Mouse (Mus musculus) liver, embryonic 11.5 days (tissue): ENCODE measurements around the gene Topors. TPM values are rescaled to one million over a fixed set of nuclear protein-coding genes. Genes with fewer than 3 reads are reported as not detected.
A peak's percentile ranks its signal among the peaks of the same experiment; 100 is the strongest.

Experiments used
- ATAC-seq: fragments of 200-750 bp; cut with Nextera tagmentation; replicated peaks from 2 replicates; pipeline ENCODE4 v1.8.0; 2017; ENCODE audit warnings: moderate number of reproducible peaks, mild to moderate bottlenecking, moderate TSS enrichment, moderate library complexity; ENCODE audit not compliant: low FRiP score
- DNase-seq: peaks from one replicate; pipeline ENCODE4 v3.0.0-alpha.2; 2017; ENCODE audit warnings: low spot score
- H3K27ac ChIP-seq: fragments of 300-500 bp; sonication (generic); 2 replicates; pipeline ENCODE4 v1.5.1; 2014; ENCODE audit warnings: mild to moderate bottlenecking, low read depth, low read length, control low read depth
- H3K27me3 ChIP-seq: fragments of 300-500 bp; sonication (generic); replicated peaks from 2 replicates; pipeline ENCODE4 v1.6.1; 2014; ENCODE audit warnings: low read length, mixed read lengths; ENCODE audit not compliant: control insufficient read depth, insufficient read depth
- H3K36me3 ChIP-seq: fragments of 300-500 bp; sonication (generic); 2 replicates; pipeline ENCODE4 v1.6.1; 2014; ENCODE audit warnings: mild to moderate bottlenecking, low read length, moderate library complexity, mixed read lengths; ENCODE audit not compliant: control insufficient read depth, insufficient read depth
- H3K4me1 ChIP-seq: fragments of 300-500 bp; sonication (generic); replicated peaks from 2 replicates; pipeline ENCODE4 v1.6.1; 2014; ENCODE audit warnings: low read length, mixed read lengths; ENCODE audit not compliant: control insufficient read depth, insufficient read depth
- H3K4me2 ChIP-seq: fragments of 300-500 bp; sonication (generic); 2 replicates; pipeline ENCODE4 v1.6.1; 2014; ENCODE audit warnings: mild to moderate bottlenecking, control low read depth, moderate library complexity
- H3K4me3 ChIP-seq: fragments of 300-500 bp; sonication (generic); 2 replicates; pipeline ENCODE4 v1.5.1; 2014; ENCODE audit warnings: low read depth, low read length, control low read depth
- H3K9ac ChIP-seq: fragments of 300-500 bp; sonication (generic); 2 replicates; pipeline ENCODE4 v1.6.1; 2014; ENCODE audit warnings: low read depth, low read length, control low read depth
- H3K9me3 ChIP-seq: fragments of 300-500 bp; sonication (generic); 2 replicates; pipeline ENCODE4 v1.6.1; 2016; ENCODE audit warnings: low read length, inconsistent platforms, mixed read lengths; ENCODE audit not compliant: control insufficient read depth
- WGBS: fragments of 180-500 bp; shearing (Covaris S2); extraction: QIAGEN DNeasy Blood & Tissue Kit; methylation state at CpG from one replicate; pipeline ENCODE4 v1.1.7; 2014; 5-methylcytosine and 5-hydroxymethylcytosine counted together
- polyA plus RNA-seq: library from polyadenylated mRNA; unstranded; fragments of >200 nt; fragmentation: Nextera tagmentation; extraction: Ambion mirVana; gene quantifications from 2 replicates; pipeline ENCODE4 v1.2.1, GENCODE M21; 2014

The Topors gene
- polyA plus RNA-seq, 1 experiment from 2014 or later = 38.4 TPM

DNA sequence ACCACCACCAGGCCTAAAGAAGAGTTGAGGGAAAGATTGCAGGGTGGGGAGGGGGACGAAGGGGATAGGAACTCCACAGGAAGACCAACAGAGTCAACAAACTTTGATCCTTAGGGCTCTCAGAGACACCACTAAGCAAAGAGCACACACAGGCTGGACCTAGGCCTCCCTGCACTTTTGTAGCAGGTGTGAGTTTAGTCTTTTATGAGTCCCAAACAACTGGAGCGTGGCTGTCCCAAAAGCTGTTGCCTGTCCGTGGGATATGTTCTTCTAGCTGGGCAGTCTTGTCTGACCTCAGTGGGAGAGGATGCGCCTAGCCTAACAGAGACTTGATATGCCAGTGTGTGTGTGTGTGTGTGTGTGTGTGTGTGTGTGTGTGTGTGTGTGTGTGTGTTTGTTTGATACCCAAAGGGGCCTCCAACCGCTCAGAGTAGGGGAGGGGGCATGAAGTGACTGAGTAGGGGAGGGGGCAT is 29.3 kb downstream of the Topors start:
- H3K4me1 ChIP-seq = peaks cover 7% of the 10 kb centered on the region
- ATAC-seq (0 out of 2 replicates have a peak, but pooled peaks have one; percentile 45), DNase-seq (no peak)
- no peak overlapping the region for H3K27ac ChIP-seq
- peak overlapping the region; percentile 93 for H3K4me2 ChIP-seq
- no peaks in the 10 kb centered on the region for H3K27me3 ChIP-seq
- no peaks in the 10 kb centered on the region for H3K36me3 ChIP-seq
- 46% methylated on average over 5 of the region's 5 CpGs for WGBS
- H3K9me3 ChIP-seq = no peaks in the 10 kb centered on the region
- H3K9ac ChIP-seq = peak overlapping the region; percentile 46; the same call in 1 of the 2 replicates
- peak overlapping the region; percentile 63 for H3K4me3 ChIP-seq

DNA sequence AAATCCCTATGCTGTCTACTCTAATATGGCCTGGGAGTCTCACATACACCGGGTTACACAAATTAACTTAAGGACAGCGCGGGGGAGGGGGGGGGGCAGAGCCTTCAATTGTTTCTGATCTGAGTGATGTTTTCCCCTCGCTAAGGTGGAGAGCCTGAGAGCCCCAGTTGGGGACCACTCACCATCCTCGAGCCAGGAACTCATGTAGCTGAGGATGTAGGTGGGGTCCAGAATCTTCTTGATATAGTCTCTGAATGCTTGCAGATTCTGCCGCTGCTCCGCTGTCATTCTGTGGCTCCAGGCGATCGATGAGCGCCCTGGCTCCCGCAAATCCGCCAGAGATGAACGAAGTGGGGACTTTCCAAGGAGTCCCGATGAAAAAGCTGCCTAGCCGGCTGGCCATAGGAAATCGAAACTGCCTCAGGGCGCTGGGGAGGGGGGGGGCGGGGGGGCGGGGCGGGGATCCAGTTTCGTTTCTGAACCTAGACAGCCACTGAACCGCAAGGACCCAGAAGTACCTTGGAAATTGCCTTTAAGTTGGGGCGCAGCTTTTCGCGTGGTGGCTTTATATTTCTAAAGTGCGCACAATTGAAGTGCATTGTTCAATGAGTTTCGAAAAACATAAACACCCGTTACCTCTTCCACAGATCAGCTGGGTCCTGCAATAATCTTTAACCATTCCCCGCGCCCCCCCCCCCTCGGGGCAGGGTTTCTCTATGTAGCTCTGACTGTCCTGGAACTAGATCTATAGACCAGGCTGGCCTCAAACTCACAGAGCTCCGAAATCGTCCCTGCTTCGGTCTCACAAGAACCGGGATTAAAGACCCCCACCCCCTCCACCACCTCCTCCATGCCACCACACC is 30.0 kb downstream of the Topors start, which contains the start of gene Ddx58:
Ddx58 (minus strand) TSS at position 420 of the 863 bp plus-strand sequence.
- WGBS = 3% methylated on average over 35 of the region's 35 CpGs
- Histone ChIP-seq H3K4me2 (peak within 1 kb of the TSS; percentile 93), H3K9me3 (no peaks in the 10 kb centered on the region), H3K27ac (no peak within 1 kb of the TSS), H3K36me3 (no peaks in the 10 kb centered on the region), H3K9ac (peak within 1 kb of the TSS; percentile 46), H3K4me3 (peak within 1 kb of the TSS; percentile 63), H3K27me3 (no peaks in the 10 kb centered on the region), H3K4me1 (peaks cover 7% of the 10 kb centered on the region)
- ATAC-seq = 0 out of 2 replicates have a peak, but pooled peaks have one; percentile 23
- peak; percentile 50 for DNase-seq

DNA sequence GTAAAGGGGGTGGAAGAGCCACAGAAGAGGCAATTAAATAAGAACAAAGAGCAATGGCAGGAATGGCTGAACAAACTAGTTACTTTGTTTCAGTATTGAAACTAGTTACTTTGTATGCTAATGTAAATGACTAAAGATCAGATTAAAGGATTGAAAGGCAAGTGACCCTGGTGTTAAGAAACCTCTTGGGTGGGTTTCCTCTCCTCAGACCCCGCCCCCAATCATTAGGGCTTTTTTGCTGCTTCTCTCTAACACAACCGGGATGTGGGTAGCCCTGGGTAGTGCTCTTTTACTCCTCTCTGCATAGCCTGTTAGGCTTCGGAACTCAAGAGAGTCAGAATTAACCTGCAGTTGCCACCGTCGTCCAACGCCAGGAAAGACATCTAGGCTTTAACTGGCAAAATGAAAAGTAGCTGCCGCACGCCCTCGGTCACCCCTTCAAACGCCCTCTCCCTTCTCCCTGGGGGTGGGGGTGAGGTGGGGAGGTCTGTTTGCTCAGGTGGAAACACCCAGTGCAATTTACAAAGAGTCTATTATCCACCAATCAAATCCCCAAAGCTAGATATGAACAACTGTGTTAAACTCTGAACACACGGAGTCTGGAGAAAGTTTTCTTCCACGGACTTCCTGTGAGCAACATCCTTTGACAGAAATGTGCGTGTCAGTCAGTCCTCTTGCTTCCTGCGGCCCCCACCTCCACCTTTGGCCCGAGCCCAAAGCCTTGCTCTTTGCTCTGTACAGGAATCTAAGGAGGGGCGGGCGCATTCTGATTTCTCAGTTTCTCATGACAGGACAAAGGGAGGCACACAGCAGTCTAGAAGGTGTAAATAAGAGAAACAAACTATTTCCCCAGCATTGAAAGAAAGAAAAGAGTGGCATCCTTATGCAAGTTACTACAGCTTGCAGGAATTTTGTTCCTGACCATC is 30.9 kb downstream of the Topors start:
- H3K27me3 ChIP-seq = no peaks in the 10 kb centered on the region
- 0 out of 2 replicates have a peak, but pooled peaks have one; percentile 34 for ATAC-seq
- peak; percentile 38 for DNase-seq
- H3K36me3 ChIP-seq = no peaks in the 10 kb centered on the region
- H3K27ac ChIP-seq = no peak overlapping the region
- WGBS = 4% methylated on average over 17 of the region's 17 CpGs
- peaks cover 7% of the 10 kb centered on the region for H3K4me1 ChIP-seq
- H3K9me3 ChIP-seq = no peaks in the 10 kb centered on the region
- peak overlapping the region; percentile 93 for H3K4me2 ChIP-seq
- peak overlapping the region; percentile 63 for H3K4me3 ChIP-seq
- peak overlapping the region; percentile 46; the same call in 1 of the 2 replicates for H3K9ac ChIP-seq

DNA sequence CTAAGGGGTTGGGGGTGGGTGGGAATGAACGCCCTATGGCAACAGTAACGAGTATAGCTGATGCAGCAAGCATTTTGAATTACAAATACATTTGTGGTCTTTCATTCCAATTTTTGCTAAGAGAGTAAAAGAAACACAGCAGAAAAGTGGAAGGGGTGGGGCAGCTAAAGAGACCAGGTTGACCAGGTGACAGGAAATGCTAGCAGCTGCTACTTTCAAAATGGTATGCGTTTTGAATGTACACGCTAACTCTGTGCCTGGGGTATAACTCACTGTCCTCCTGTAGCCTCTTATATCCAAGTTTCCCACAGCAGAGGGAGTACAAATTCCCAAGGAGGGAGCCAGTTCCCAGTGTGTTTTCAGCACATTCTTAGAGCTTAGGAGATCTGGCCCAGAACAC is 32.8 kb downstream of the Topors start:
- no peaks in the 10 kb centered on the region for H3K36me3 ChIP-seq
- no peaks in the 10 kb centered on the region for H3K27me3 ChIP-seq
- H3K4me2 ChIP-seq = no peak overlapping the region
- no peak overlapping the region for H3K9ac ChIP-seq
- DNase-seq = no peak
- no peak overlapping the region for H3K27ac ChIP-seq
- H3K9me3 ChIP-seq = no peaks in the 10 kb centered on the region
- 80% methylated on average over 4 of the region's 4 CpGs for WGBS
- ATAC-seq = no peak
- H3K4me1 ChIP-seq = peaks cover 7% of the 10 kb centered on the region
- H3K4me3 ChIP-seq = no peak overlapping the region

DNA sequence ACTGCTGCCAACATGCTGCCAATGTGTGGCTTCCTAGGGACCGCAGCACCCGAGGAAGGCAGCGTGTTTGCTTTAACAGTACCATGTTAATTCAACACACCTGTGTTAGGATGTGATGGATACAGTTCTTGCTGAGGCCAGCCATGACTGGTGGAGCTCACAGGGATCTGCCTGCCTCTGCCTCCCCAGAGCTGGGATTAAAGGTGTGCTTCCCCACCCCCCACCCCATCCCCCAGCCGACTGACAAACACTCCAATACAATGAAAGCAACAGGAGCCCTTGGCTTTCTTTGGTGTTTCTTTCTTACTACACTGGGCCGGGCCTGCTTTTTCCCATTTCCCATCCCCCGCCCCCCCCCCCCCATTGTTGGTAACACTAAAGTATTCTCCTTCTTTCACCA is 35.4 kb downstream of the Topors start:
- Histone ChIP-seq H3K9ac (no peak overlapping the region), H3K4me1 (peaks cover 4% of the 10 kb centered on the region), H3K36me3 (no peaks in the 10 kb centered on the region), H3K9me3 (no peaks in the 10 kb centered on the region), H3K4me3 (no peak overlapping the region), H3K27ac (no peak overlapping the region), H3K27me3 (no peaks in the 10 kb centered on the region), H3K4me2 (no peak overlapping the region)
- ATAC-seq (no peak), DNase-seq (no peak)
- 84% methylated on average over 6 of the region's 6 CpGs for WGBS

DNA sequence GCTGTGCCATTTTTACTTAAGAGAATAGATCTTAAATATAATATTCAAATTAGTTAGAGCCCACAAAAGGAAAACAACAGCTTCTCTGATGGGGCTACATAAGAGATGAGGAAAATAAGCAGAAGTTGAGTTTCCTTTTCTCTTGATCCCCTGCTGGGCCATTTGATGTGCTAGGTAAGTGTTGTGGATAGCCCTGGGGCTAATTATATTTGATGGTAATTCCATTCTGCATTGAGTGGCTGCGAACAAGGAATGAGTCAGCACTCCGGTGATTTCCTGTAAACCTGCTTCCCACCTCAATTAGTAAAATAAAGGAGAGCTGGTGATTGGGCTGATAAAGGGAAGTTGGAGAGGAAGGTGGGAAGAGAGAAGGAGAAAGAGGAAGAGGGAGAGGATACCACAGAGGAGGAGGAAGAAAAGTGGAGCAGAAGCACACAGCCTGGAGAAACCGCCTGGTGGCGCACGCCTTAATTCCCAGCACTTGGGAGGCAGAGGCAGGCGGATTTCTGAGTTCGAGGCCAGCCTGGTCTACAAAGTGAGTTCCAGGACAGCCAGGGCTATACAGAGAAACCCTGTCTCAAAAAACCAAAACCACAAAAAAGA is 36.5 kb downstream of the Topors start:
- ATAC-seq = no peak
- 76% methylated on average over 7 of the region's 7 CpGs for WGBS
- Histone ChIP-seq H3K4me1 (no peaks in the 10 kb centered on the region), H3K9me3 (no peaks in the 10 kb centered on the region), H3K4me3 (no peak overlapping the region), H3K9ac (no peak overlapping the region), H3K36me3 (no peaks in the 10 kb centered on the region), H3K27me3 (no peaks in the 10 kb centered on the region), H3K27ac (no peak overlapping the region), H3K4me2 (no peak overlapping the region)
- no peak for DNase-seq

DNA sequence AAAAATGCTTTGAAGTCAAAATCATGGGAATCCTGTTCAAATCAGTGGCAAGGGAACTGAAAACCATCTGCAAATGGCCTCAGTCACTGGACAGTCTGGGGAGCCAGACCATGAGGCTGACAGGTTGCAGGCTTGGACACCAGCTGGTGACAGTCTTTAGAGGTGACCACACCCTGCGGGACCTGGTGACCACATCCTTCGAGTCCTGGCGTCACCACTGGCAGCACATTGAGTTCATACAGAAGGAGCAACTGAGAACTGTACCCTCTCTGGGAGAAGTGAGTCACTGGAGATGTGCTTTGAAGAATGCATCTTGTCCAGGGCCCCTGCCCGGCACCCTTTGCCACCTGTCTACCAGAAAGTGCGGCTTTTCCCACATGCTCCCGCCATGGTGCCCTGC is 39.9 kb downstream of the Topors start:
- Histone ChIP-seq H3K36me3 (no peaks in the 10 kb centered on the region), H3K27me3 (no peaks in the 10 kb centered on the region), H3K27ac (no peak overlapping the region), H3K9me3 (no peaks in the 10 kb centered on the region), H3K4me2 (no peak overlapping the region), H3K4me3 (no peak overlapping the region), H3K9ac (no peak overlapping the region), H3K4me1 (no peaks in the 10 kb centered on the region)
- DNase-seq = no peak
- ATAC-seq = no peak
- 97% methylated on average over 6 of the region's 6 CpGs for WGBS

DNA sequence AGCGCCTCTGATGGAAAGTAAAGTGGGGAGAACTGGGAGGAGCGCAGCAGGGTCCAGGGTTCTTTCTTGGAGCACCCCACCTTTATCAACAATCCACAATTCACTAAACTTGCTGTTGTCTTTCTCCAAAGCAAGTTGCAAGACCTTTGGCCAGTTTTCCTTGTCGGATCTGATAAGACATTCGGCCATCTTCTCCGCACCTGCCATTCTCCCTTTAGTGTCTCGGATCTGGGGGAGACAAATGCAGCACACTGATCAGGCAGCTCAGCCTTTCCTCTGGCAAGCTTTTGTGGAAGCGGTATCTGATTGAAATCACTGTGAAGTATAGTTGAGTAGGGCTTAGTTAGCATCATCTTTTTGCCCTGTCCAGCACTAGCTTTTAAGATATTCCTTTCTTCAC is 41.8 kb downstream of the Topors start:
- H3K36me3 ChIP-seq = no peaks in the 10 kb centered on the region
- H3K27me3 ChIP-seq = no peaks in the 10 kb centered on the region; the same call in 1 of the 2 replicates
- no peak overlapping the region for H3K9ac ChIP-seq
- WGBS = 82% methylated on average over 7 of the region's 7 CpGs
- no peaks in the 10 kb centered on the region for H3K4me1 ChIP-seq
- no peak overlapping the region for H3K27ac ChIP-seq
- H3K4me2 ChIP-seq = no peak overlapping the region
- ATAC-seq (no peak), DNase-seq (no peak)
- H3K4me3 ChIP-seq = no peak overlapping the region
- no peaks in the 10 kb centered on the region for H3K9me3 ChIP-seq
